Mouse (Mus musculus): ENCODE measurements around the gene Fam69b. TPM values are rescaled to one million over a fixed set of nuclear protein-coding genes. Genes with fewer than 3 reads are reported as not detected.

Fam69b gene
- 6.8 TPM for polyA plus RNA-seq (2014; fragmentation: Illumina TruSeq; extraction: RNeasy Lipid Tissue Mini Kit (QIAGEN cat#74804); ENCODE audit: insufficient read depth, low read depth, low replicate concordance)

GRCm38 (mm10) chr2:26627921-26628739 lies at the start of gene Fam69b:
Gene Fam69b, plus strand, starts transcription at chr2:26628457.

GRCm38 (mm10) chr2:26579714-26580113 lies 48.5 kb upstream of the Fam69b start, which contains the start of gene Egfl7:
Gene Egfl7, plus strand, starts transcription at chr2:26580014.

GRCm38 (mm10) chr2:26586294-26587043 lies 41.8 kb upstream of the Fam69b start, which contains the start of gene Gm20532:
Gene Gm20532, plus strand, starts transcription at chr2:26586639.

GRCm38 (mm10) chr2:26603720-26604671 lies 24.3 kb upstream of the Fam69b start, which contains the start of gene Agpat2:
Gene Agpat2, minus strand, starts transcription at chr2:26604417.

GRCm38 (mm10) chr2:26671182-26671581 lies 42.9 kb downstream of the Fam69b start, which contains the start of gene Lcn4:
Gene Lcn4, minus strand, starts transcription at chr2:26671282.

Other genes starting within 250 kb of the Fam69b start
- 7.8 TPM for gene Snapc4, start 247.8 kb upstream of the Fam69b start, polyA plus RNA-seq (2014; fragmentation: Illumina TruSeq; extraction: RNeasy Lipid Tissue Mini Kit (QIAGEN cat#74804); ENCODE audit: insufficient read depth, low read depth, low replicate concordance)
- 49.5 TPM for gene Entr1, start 239.1 kb upstream of the Fam69b start, polyA plus RNA-seq (2014; fragmentation: Illumina TruSeq; extraction: RNeasy Lipid Tissue Mini Kit (QIAGEN cat#74804); ENCODE audit: insufficient read depth, low read depth, low replicate concordance)
- 22.6 TPM for gene Pmpca, start 239.1 kb upstream of the Fam69b start, polyA plus RNA-seq (2014; fragmentation: Illumina TruSeq; extraction: RNeasy Lipid Tissue Mini Kit (QIAGEN cat#74804); ENCODE audit: insufficient read depth, low read depth, low replicate concordance)
- 7.1 TPM for gene Inpp5e, start 219.3 kb upstream of the Fam69b start, polyA plus RNA-seq (2014; fragmentation: Illumina TruSeq; extraction: RNeasy Lipid Tissue Mini Kit (QIAGEN cat#74804); ENCODE audit: insufficient read depth, low read depth, low replicate concordance)
- 13.3 TPM for gene Sec16a, start 183.2 kb upstream of the Fam69b start, polyA plus RNA-seq (2014; fragmentation: Illumina TruSeq; extraction: RNeasy Lipid Tissue Mini Kit (QIAGEN cat#74804); ENCODE audit: insufficient read depth, low read depth, low replicate concordance)
- gene Notch1, start 111.8 kb upstream of the Fam69b start, polyA plus RNA-seq (2014; fragmentation: Illumina TruSeq; extraction: RNeasy Lipid Tissue Mini Kit (QIAGEN cat#74804); ENCODE audit: insufficient read depth, low read depth, low replicate concordance), result 14.9 TPM
- 820 TPM for gene Egfl7, start 48.4 kb upstream of the Fam69b start, polyA plus RNA-seq (2014; fragmentation: Illumina TruSeq; extraction: RNeasy Lipid Tissue Mini Kit (QIAGEN cat#74804); ENCODE audit: insufficient read depth, low read depth, low replicate concordance)
- gene Gm20532, start 41.8 kb upstream of the Fam69b start, polyA plus RNA-seq (2014; fragmentation: Illumina TruSeq; extraction: RNeasy Lipid Tissue Mini Kit (QIAGEN cat#74804); ENCODE audit: insufficient read depth, low read depth, low replicate concordance), result not detected
- 51.3 TPM for gene Agpat2, start 24.0 kb upstream of the Fam69b start, polyA plus RNA-seq (2014; fragmentation: Illumina TruSeq; extraction: RNeasy Lipid Tissue Mini Kit (QIAGEN cat#74804); ENCODE audit: insufficient read depth, low read depth, low replicate concordance)
- gene Lcn4, start 42.8 kb downstream of the Fam69b start, polyA plus RNA-seq (2014; fragmentation: Illumina TruSeq; extraction: RNeasy Lipid Tissue Mini Kit (QIAGEN cat#74804); ENCODE audit: insufficient read depth, low read depth, low replicate concordance), result 0.58 TPM
- gene Abo, start 236.5 kb downstream of the Fam69b start, polyA plus RNA-seq (2014; fragmentation: Illumina TruSeq; extraction: RNeasy Lipid Tissue Mini Kit (QIAGEN cat#74804); ENCODE audit: insufficient read depth, low read depth, low replicate concordance), result not detected